Mouse (Mus musculus): ENCODE measurements around the gene Kctd18.
"Not testable (repeated sequence)": the region's sequence is repeated elsewhere in the genome, so short reads cannot be mapped to it uniquely, and the experiment has no call there.

The Kctd18 gene

GRCm38 (mm10) chr1:58018856-58019255, at the start of gene Kctd18:
Gene Kctd18, minus strand, starts transcription at chr1:58018956.
- no peak for DNase-seq

GRCm38 (mm10) chr1:58065606-58066005, 46.9 kb upstream of the Kctd18 start:
- DNase-seq = no peak

- DNase-seq = no peak
Observed at GRCm38 (mm10) chr1:58065151-58065550, 46.4 kb upstream of the Kctd18 start.

GRCm38 (mm10) chr1:58062131-58062530, 43.4 kb upstream of the Kctd18 start:
- no peak for DNase-seq

GRCm38 (mm10) chr1:58058846-58059245, 40.1 kb upstream of the Kctd18 start:
- no peak for DNase-seq

GRCm38 (mm10) chr1:58056939-58057338, 38.2 kb upstream of the Kctd18 start:
- no peak for DNase-seq

- no peak for DNase-seq
Observed at GRCm38 (mm10) chr1:58056074-58056807, 37.5 kb upstream of the Kctd18 start.

GRCm38 (mm10) chr1:58055598-58055997, 36.8 kb upstream of the Kctd18 start:
- DNase-seq = no peak

- DNase-seq = no peak
Observed at GRCm38 (mm10) chr1:58049126-58049525, 30.4 kb upstream of the Kctd18 start.

GRCm38 (mm10) chr1:58046721-58047290, 28.1 kb upstream of the Kctd18 start:
- DNase-seq = no peak

GRCm38 (mm10) chr1:58045546-58045945, 26.8 kb upstream of the Kctd18 start:
- DNase-seq = no peak

GRCm38 (mm10) chr1:58045076-58045475, 26.3 kb upstream of the Kctd18 start:
- DNase-seq = no peak

GRCm38 (mm10) chr1:58037306-58037705, 18.6 kb upstream of the Kctd18 start:
- DNase-seq = not testable (repeated sequence)

- DNase-seq = peak; percentile 18 to 31
Observed at GRCm38 (mm10) chr1:58031160-58031769, 12.5 kb upstream of the Kctd18 start.

GRCm38 (mm10) chr1:58030156-58030871, 11.6 kb upstream of the Kctd18 start:
- peak; percentile 8 to 9 for DNase-seq

GRCm38 (mm10) chr1:58029636-58030117, 10.9 kb upstream of the Kctd18 start, which contains the start of gene Aox1:
Gene Aox1, plus strand, starts transcription at chr1:58029931.
- DNase-seq = peak; percentile 4 to 7

- DNase-seq = no peak
Observed at GRCm38 (mm10) chr1:58027707-58028106, 9.0 kb upstream of the Kctd18 start.

GRCm38 (mm10) chr1:58006388-58006787, 12.4 kb downstream of the Kctd18 start:
- not testable (repeated sequence) for DNase-seq

GRCm38 (mm10) chr1:57998146-57998545, 20.6 kb downstream of the Kctd18 start:
- no peak for DNase-seq

GRCm38 (mm10) chr1:57996133-57996615, 22.6 kb downstream of the Kctd18 start:
- DNase-seq = no peak

GRCm38 (mm10) chr1:57995432-57996132, 23.2 kb downstream of the Kctd18 start, which contains the start of gene Sgo2a:
Gene Sgo2a, plus strand, starts transcription at chr1:57995971.
- DNase-seq = peak; percentile 81 to 83

GRCm38 (mm10) chr1:57991277-57991676, 27.5 kb downstream of the Kctd18 start:
- no peak for DNase-seq

All from thymus, adult 18-20 months (tissue).